Mouse (Mus musculus): ENCODE results near the gene Kcnj15.

DNA sequence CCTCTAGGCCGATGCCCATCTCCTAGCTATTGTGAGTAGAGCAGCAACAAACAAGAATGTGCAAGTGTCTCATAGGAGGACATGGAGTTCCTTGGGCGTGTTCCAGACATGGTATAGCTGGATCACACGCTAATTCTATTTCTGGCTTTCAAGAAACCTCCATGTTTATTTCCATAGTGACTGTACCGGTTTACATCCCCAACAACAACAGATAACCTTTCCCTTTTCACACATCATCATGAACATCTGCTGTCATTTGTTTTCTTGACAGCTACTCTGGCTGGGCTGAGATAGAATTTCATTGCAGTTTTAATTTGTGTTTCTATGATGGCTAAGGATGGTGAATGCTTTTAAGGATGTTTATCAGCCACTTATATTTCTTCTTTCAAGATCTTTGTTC, 25.6 kb upstream of the Kcnj15 start:
- TF ChIP-seq CTCF (conservative IDR thresholded peaks at IDR 0.05; ENCODE audit: low read length) (no peak), NANOG (IDR thresholded peaks at IDR 0.05; ENCODE audit: borderline replicate concordance, low read length) (no peak), POU5F1 (IDR thresholded peaks at IDR 0.05; ENCODE audit: borderline replicate concordance, low read length) (no peak)

Data from E14TG2a.4 (cell line).